Mouse (Mus musculus) kidney, embryonic 15.5 days (tissue): ENCODE data around the gene Golga2. TPM values are rescaled to one million over a fixed set of nuclear protein-coding genes. Genes with fewer than 3 reads are reported as not detected.
"Not testable (repeated sequence)": the region's sequence is repeated elsewhere in the genome, so short reads cannot be mapped to it uniquely, and the experiment has no call there.

ENCODE experiments used
- ATAC-seq: fragments of 200-750 bp; cut with Nextera tagmentation; replicated peaks from 2 replicates; pipeline ENCODE4 v1.8.0; 2017; ENCODE audit warnings: moderate TSS enrichment; ENCODE audit not compliant: low FRiP score
- H3K27ac ChIP-seq: fragments of 300-500 bp; sonication (generic); 2 replicates; pipeline ENCODE4 v1.5.1; 2015; ENCODE audit warnings: mild to moderate bottlenecking, inconsistent platforms
- H3K27me3 ChIP-seq: fragments of 300-500 bp; sonication (generic); 2 replicates; pipeline ENCODE4 v1.6.1; 2015; ENCODE audit warnings: inconsistent platforms
- H3K36me3 ChIP-seq: fragments of 300-500 bp; sonication (generic); 2 replicates; pipeline ENCODE4 v1.6.1; 2015; ENCODE audit warnings: inconsistent platforms
- H3K4me1 ChIP-seq: fragments of 300-500 bp; sonication (generic); 2 replicates; pipeline ENCODE4 v1.6.1; 2015; ENCODE audit warnings: inconsistent platforms
- H3K4me2 ChIP-seq: fragments of 300-500 bp; sonication (generic); 2 replicates; pipeline ENCODE4 v1.6.1; 2015; ENCODE audit warnings: moderate library complexity, mild to moderate bottlenecking, inconsistent platforms
- H3K4me3 ChIP-seq: fragments of 300-500 bp; sonication (generic); replicated peaks from 2 replicates; pipeline ENCODE4 v1.5.1; 2015; ENCODE audit warnings: mild to moderate bottlenecking, inconsistent platforms
- H3K9ac ChIP-seq: fragments of 300-500 bp; sonication (generic); 2 replicates; pipeline ENCODE4 v1.6.1; 2015; ENCODE audit warnings: mild to moderate bottlenecking, inconsistent platforms
- H3K9me3 ChIP-seq: fragments of 300-500 bp; sonication (generic); replicated peaks from 2 replicates; pipeline ENCODE4 v1.6.1; 2016; ENCODE audit warnings: inconsistent platforms
- WGBS: fragments of 180-500 bp; shearing (Covaris S2); methylation state at CpG from one replicate; pipeline ENCODE4 v1.1.7; 2015; ENCODE audit warnings: mixed read lengths; 5-methylcytosine and 5-hydroxymethylcytosine counted together
- polyA plus RNA-seq: library from polyadenylated mRNA; unstranded; fragments of >200 nt; fragmentation: Nextera tagmentation; extraction: Ambion mirVana; gene quantifications from 2 replicates; pipeline ENCODE4 v1.2.1, GENCODE M21; 2015

Gene Golga2
- polyA plus RNA-seq, 1 experiment from 2014 or later = 27.3 TPM

GRCm38 (mm10) chr2:32295285-32295684 is 8.1 kb downstream of the Golga2 start:
- 83% methylated on average over 3 of the region's 3 CpGs for WGBS
- no peaks in the 10 kb centered on the region for H3K27me3 ChIP-seq

GRCm38 (mm10) chr2:32295842-32296241 is 8.7 kb downstream of the Golga2 start:
- not testable (repeated sequence) for H3K4me2 ChIP-seq, H3K27ac ChIP-seq, H3K9me3 ChIP-seq, ATAC-seq, H3K4me3 ChIP-seq, H3K9ac ChIP-seq, H3K27me3 ChIP-seq, H3K4me1 ChIP-seq
- 85% methylated on average over 2 of the region's 2 CpGs for WGBS
- H3K36me3 ChIP-seq = peaks cover 86% of the 10 kb centered on the region

More at GRCm38 (mm10) chr2:32295285-32295684, 8.1 kb downstream of the Golga2 start:
- Histone ChIP-seq H3K27ac (no peak overlapping the region), H3K4me3 (no peak overlapping the region), H3K9me3 (no peaks in the 10 kb centered on the region), H3K9ac (no peak overlapping the region), H3K4me1 (no peaks in the 10 kb centered on the region), H3K4me2 (no peak overlapping the region), H3K36me3 (peaks cover 86% of the 10 kb centered on the region)
- no peak for ATAC-seq

DNA sequence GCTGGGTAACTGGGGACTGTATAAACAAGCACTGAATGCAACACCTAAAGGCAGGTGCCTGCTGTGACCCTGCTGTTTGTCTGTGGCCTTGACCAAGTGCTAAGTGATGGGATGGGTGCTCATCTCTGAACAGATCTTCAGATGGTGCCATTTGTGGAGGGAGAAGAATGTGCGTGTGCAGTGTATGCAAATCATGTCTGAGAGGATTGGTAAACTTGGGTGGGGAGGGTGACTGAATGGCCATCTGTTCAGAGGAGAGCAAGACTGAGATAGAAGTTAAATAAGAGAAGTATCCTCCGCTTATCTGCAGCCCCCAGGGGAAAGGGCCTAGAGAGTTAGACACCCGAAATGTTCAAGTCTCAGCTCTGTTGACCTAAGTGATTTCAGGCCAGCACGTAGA is 12.3 kb downstream of the Golga2 start:
- 94% methylated on average over 4 of the region's 4 CpGs for WGBS
- Histone ChIP-seq H3K27me3 (no peaks in the 10 kb centered on the region), H3K27ac (no peak overlapping the region), H3K4me2 (no peak overlapping the region), H3K4me3 (no peak overlapping the region), H3K36me3 (peaks cover 96% of the 10 kb centered on the region), H3K4me1 (no peaks in the 10 kb centered on the region), H3K9me3 (no peaks in the 10 kb centered on the region), H3K9ac (no peak overlapping the region)
- ATAC-seq = no peak

GRCm38 (mm10) chr2:32302952-32303351 is 15.8 kb downstream of the Golga2 start:
- no peak for ATAC-seq

GRCm38 (mm10) chr2:32304145-32304832 is 17.1 kb downstream of the Golga2 start:
- no peaks in the 10 kb centered on the region for H3K4me1 ChIP-seq
- ATAC-seq = peak; percentile 32; the same call in 1 of the 2 replicates

More at GRCm38 (mm10) chr2:32302952-32303351, 15.8 kb downstream of the Golga2 start:
- Histone ChIP-seq H3K9ac (no peak overlapping the region), H3K4me1 (no peaks in the 10 kb centered on the region), H3K36me3 (peaks cover 99% of the 10 kb centered on the region), H3K4me3 (no peak overlapping the region), H3K27ac (no peak overlapping the region), H3K9me3 (no peaks in the 10 kb centered on the region), H3K4me2 (no peak overlapping the region), H3K27me3 (no peaks in the 10 kb centered on the region)
- 85% methylated on average over 10 of the region's 10 CpGs for WGBS

DNA sequence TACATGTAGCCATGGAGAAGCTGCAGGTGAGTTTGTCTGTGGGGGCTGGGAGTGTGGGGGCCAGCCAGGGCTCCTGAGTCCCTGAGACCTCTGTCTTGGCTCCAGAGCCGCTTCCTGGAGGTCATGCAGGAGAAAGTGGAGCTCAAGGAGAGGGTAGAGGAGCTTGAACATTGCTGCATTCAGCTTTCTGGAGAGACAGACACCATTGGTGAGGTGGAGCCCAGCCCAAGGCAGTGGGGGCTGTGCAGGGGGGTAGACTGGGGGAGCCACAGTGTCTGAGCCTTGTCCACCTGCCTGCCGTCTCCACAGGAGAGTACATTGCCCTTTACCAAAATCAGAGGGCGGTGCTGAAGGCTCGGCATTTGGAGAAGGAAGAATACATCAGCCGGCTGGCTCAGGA is 18.5 kb downstream of the Golga2 start:
- peaks cover 85% of the 10 kb centered on the region for H3K36me3 ChIP-seq
- 82% methylated on average over 5 of the region's 5 CpGs for WGBS
- no peaks in the 10 kb centered on the region for H3K27me3 ChIP-seq
- H3K4me2 ChIP-seq = no peak overlapping the region
- no peaks in the 10 kb centered on the region for H3K9me3 ChIP-seq
- H3K27ac ChIP-seq = no peak overlapping the region
- no peak overlapping the region for H3K9ac ChIP-seq
- H3K4me3 ChIP-seq = no peak overlapping the region
- H3K4me1 ChIP-seq = peaks cover 6% of the 10 kb centered on the region
- no peak for ATAC-seq

More at GRCm38 (mm10) chr2:32304145-32304832, 17.1 kb downstream of the Golga2 start:
- Histone ChIP-seq H3K4me3 (no peak overlapping the region), H3K4me2 (no peak overlapping the region), H3K36me3 (peaks cover 97% of the 10 kb centered on the region), H3K27ac (no peak overlapping the region), H3K9me3 (no peaks in the 10 kb centered on the region), H3K9ac (no peak overlapping the region), H3K27me3 (no peaks in the 10 kb centered on the region)
- 54% methylated on average over 8 of the region's 8 CpGs for WGBS

GRCm38 (mm10) chr2:32306176-32306575 is 19.0 kb downstream of the Golga2 start:
- Histone ChIP-seq H3K4me2 (no peak overlapping the region), H3K9ac (no peak overlapping the region), H3K27me3 (no peaks in the 10 kb centered on the region), H3K4me1 (peaks cover 11% of the 10 kb centered on the region), H3K36me3 (peaks cover 80% of the 10 kb centered on the region), H3K9me3 (no peaks in the 10 kb centered on the region), H3K27ac (no peak overlapping the region), H3K4me3 (no peak overlapping the region)
- no peak for ATAC-seq
- WGBS = 82% methylated on average over 9 of the region's 9 CpGs

DNA sequence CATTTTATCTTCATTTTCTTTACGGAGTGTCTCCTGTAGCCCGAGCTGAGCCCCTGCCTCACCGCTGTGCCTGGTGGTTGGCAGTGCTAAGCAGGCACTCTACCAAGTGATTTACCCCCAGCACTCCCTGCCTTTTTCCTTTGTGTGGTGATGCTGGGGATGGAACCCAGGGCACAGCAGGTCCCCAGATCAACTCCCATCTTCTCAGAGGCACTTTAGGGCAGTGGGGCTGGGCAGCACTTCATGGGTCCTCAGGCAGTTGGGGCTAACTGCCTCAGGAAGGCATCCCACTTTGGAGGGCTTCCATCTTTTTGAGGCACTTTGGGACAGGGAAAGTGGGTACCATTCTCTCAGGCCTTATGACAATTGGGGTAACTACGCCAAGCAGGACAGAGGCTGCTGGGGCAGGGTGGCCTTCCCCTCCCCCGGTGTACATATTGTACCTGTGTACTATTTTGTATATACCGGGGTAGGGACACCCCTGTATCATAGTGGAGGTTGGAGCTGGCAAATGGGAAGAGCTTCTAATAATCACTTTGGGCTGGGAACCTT is 20.1 kb downstream of the Golga2 start:
- Histone ChIP-seq H3K4me1 (peaks cover 21% of the 10 kb centered on the region), H3K36me3 (peaks cover 68% of the 10 kb centered on the region), H3K4me3 (no peak overlapping the region), H3K27me3 (no peaks in the 10 kb centered on the region), H3K9ac (no peak overlapping the region), H3K4me2 (no peak overlapping the region), H3K9me3 (no peaks in the 10 kb centered on the region), H3K27ac (no peak overlapping the region)
- ATAC-seq = no peak
- 82% methylated on average over 6 of the region's 6 CpGs for WGBS

- Histone ChIP-seq H3K9me3 (no peaks in the 10 kb centered on the region), H3K27me3 (no peaks in the 10 kb centered on the region), H3K4me1 (peaks cover 27% of the 10 kb centered on the region), H3K4me2 (no peak overlapping the region), H3K9ac (no peak overlapping the region), H3K4me3 (no peak overlapping the region), H3K36me3 (peaks cover 60% of the 10 kb centered on the region), H3K27ac (no peak overlapping the region)
- ATAC-seq = no peak
- 55% methylated on average over 8 of the region's 8 CpGs for WGBS
Measured at GRCm38 (mm10) chr2:32307941-32308760, 21.0 kb downstream of the Golga2 start.

DNA sequence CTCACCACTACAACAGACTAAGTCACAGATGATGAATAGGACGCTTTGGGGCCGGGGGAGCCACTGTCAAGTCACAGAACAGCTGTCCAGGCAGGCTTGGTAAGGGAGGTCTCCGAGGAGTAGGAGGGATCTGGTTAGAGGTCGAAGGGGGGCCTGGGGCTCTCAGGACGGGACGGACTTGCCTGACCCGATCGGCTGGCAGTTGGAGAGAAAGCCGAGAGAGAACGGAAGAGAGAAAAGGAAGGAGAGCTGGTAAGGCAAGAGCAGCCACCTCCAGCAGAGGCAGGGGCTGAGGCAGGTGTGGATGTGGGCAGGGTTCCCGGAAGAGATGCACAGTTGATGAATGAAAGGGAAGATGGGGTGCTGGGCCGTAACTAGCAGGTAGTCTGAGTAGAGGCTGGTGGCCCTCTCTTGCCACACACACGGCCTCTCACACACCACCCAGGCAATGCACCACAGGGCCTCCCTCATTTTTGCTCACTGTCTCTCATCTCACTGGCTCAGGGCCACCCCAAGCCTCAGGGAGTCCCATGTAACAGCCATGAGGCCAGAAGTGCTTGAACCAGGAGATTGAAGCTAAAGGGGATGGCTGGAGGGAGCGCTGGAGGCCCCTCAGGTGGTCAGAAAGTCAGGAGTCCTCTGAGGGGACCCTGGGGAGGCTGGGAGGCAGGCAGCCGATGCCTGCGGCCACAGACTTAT is 21.8 kb downstream of the Golga2 start:
- no peak for ATAC-seq
- Histone ChIP-seq H3K27ac (no peak overlapping the region), H3K4me2 (no peak overlapping the region), H3K9me3 (no peaks in the 10 kb centered on the region), H3K4me1 (peaks cover 27% of the 10 kb centered on the region), H3K9ac (no peak overlapping the region), H3K27me3 (no peaks in the 10 kb centered on the region), H3K36me3 (peaks cover 51% of the 10 kb centered on the region), H3K4me3 (no peak overlapping the region)
- 87% methylated on average over 16 of the region's 16 CpGs for WGBS

DNA sequence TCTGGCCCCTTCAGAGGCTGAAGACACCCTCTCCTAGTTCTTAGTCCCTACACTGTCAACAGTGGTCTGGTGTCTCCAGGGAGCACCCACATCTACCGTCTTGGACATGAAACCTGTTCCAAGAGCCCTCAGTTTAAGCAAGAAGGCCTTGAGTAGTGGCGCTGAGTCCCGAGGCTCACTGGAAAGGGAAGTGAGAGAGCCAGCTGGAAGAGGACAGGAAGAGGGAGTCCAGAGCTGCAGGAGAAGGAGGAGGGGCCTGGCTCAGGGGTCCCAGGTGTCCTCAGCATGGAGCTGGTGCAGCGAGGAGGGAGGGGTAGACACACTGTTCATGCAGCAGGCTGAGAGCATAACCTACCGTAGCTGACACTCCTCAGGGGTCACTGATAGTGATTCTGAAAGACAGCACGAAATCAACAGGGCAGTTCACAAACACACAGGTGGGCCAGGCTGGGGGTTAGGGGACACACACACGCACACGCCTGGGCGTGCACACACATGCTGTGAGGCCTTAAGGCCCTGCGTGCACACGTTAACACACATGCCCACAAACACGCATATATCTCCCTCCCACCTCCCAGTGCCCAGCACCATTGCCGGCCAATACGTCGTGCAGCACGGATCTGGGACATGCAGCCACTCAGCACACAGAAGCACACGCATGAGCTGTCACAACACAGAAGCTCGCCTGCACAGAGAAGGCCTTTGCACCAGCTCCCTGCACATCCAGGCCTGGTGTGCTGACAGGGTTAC is 23.1 kb downstream of the Golga2 start:
- Histone ChIP-seq H3K4me1 (peaks cover 33% of the 10 kb centered on the region), H3K4me3 (no peak overlapping the region), H3K36me3 (peaks cover 39% of the 10 kb centered on the region), H3K4me2 (no peak overlapping the region), H3K27me3 (no peaks in the 10 kb centered on the region), H3K27ac (no peak overlapping the region), H3K9me3 (no peaks in the 10 kb centered on the region), H3K9ac (no peak overlapping the region)
- 82% methylated on average over 18 of the region's 18 CpGs for WGBS
- no peak for ATAC-seq
